Mouse (Mus musculus): ENCODE data around the gene Espnl.

The Espnl gene

GRCm38 (mm10) chr1:91324646-91325045 is 2.8 kb downstream of the Espnl start:
- DNase-seq: no peak

GRCm38 (mm10) chr1:91325488-91326042 is 3.7 kb downstream of the Espnl start:
- DNase-seq: no peak

GRCm38 (mm10) chr1:91332102-91332501 is 10.2 kb downstream of the Espnl start:
- no peak for DNase-seq

GRCm38 (mm10) chr1:91333582-91333981 is 11.7 kb downstream of the Espnl start:
- no peak for DNase-seq

- no peak for DNase-seq
Measured at GRCm38 (mm10) chr1:91337355-91337754, 15.5 kb downstream of the Espnl start.

GRCm38 (mm10) chr1:91344001-91344400 is 22.1 kb downstream of the Espnl start:
- no peak for DNase-seq

- no peak for DNase-seq
Measured at GRCm38 (mm10) chr1:91344921-91345685, 23.2 kb downstream of the Espnl start.

GRCm38 (mm10) chr1:91346892-91347291 is 25.0 kb downstream of the Espnl start:
- DNase-seq: peak; percentile 36

- DNase-seq: no peak
Measured at GRCm38 (mm10) chr1:91350841-91351240, 29.0 kb downstream of the Espnl start, which contains the start of gene Klhl30. Klhl30 (plus strand) TSS chr1:91351016.

GRCm38 (mm10) chr1:91351249-91351648 is 29.4 kb downstream of the Espnl start:
- DNase-seq: no peak

- DNase-seq: no peak
Measured at GRCm38 (mm10) chr1:91352277-91352676, 30.4 kb downstream of the Espnl start.

GRCm38 (mm10) chr1:91356105-91356504 is 34.2 kb downstream of the Espnl start:
- no peak for DNase-seq

GRCm38 (mm10) chr1:91362113-91362512 is 40.2 kb downstream of the Espnl start:
- no peak for DNase-seq

GRCm38 (mm10) chr1:91364822-91365644 is 43.2 kb downstream of the Espnl start:
- no peak for DNase-seq

GRCm38 (mm10) chr1:91365816-91366214 is 43.9 kb downstream of the Espnl start:
- DNase-seq: no peak

- DNase-seq: no peak
Measured at GRCm38 (mm10) chr1:91366215-91367108, 44.6 kb downstream of the Espnl start, which contains the start of gene Erfe. Erfe (plus strand) TSS chr1:91366430.

- no peak for DNase-seq
Measured at GRCm38 (mm10) chr1:91367295-91367694, 45.4 kb downstream of the Espnl start.

- DNase-seq: no peak
Measured at GRCm38 (mm10) chr1:91369408-91369807, 47.5 kb downstream of the Espnl start.

GRCm38 (mm10) chr1:91370055-91370454 is 48.2 kb downstream of the Espnl start:
- DNase-seq: no peak

GRCm38 (mm10) chr1:91373414-91373835 is 51.5 kb downstream of the Espnl start:
- no peak for DNase-seq

GRCm38 (mm10) chr1:91380453-91381090 is 58.7 kb downstream of the Espnl start:
- DNase-seq: peak; percentile 39

GRCm38 (mm10) chr1:91381091-91381471 is 59.2 kb downstream of the Espnl start:
- DNase-seq: no peak

All from cerebellum, adult 11-12 months (tissue).